Mouse (Mus musculus) 3T3-L1 (cell line): ENCODE measurements at regions not wholly inside any gene's neighbourhood (a gene's known extent, or its start where the extent isn't known, plus 50 kb on each side); places are given as distances from the start of the nearest gene placed in this dataset.

ENCODE experiments used
- DNase-seq: peaks from one replicate; pipeline ENCODE4 v3.0.0-alpha.2; 2015; ENCODE audit warnings: low read depth, low spot score

DNA sequence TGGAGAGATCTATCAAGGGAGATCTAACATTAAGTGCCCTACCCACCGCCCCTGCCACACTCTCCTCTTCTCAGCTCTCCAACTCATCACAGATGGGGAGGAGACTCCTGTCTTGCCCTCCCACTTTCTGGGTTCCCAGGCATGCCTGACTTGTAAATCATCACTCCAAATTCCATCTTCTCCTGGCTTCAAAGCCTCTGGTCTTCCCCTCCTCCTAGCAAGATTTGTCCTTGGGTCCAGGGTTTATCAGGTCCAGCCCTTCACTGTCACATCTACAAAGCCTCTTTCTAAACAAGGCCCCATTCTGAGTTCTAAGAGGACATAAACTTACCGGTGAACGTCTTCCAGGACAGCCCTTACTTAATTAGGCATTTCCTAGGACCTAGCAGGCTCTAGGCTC lies 73.3 kb upstream of the Col5a1 start:
- DNase-seq, result peak; percentile 88

DNA sequence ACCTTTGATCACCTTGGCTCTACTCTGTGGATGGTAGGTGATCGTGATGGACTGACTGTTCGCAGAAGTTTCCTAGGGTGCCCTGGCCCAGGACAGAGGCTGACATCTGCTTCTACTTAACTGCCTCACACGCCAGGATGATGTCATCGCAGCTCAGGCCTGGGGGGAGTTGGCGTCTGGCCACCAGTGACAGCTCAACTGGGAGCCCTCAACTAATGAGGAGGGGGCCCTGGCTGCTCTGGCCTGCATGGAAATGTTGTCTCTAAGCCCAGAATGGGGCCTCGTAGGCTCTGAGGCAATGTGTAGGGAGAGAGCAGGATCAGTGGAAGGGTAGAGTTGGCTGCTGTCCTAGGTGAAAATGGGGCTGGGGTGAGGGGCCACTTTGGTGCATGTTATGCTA lies 72.9 kb upstream of the Col5a1 start:
- peak; percentile 78 for DNase-seq

DNA sequence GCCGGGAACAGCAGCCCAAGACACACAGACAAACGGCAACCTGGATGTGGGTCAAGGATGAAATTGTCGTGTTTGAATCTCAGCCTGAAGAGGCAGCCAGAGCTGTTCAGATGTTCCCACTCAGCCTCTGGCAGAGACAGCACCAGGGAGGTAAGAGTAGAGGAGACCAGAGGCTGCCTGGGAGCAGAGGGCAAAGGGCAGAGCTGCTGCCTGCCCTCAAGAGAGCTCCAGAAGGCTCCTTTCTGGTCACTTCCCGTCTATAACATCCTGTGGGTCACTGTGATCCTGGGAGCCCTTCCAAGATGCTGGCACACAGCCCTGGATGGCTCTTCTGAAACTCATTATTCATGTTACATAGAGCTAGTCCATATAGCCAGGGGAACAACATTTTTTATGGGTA lies 67.6 kb upstream of the Col5a1 start:
- peak; percentile 87 for DNase-seq

DNA sequence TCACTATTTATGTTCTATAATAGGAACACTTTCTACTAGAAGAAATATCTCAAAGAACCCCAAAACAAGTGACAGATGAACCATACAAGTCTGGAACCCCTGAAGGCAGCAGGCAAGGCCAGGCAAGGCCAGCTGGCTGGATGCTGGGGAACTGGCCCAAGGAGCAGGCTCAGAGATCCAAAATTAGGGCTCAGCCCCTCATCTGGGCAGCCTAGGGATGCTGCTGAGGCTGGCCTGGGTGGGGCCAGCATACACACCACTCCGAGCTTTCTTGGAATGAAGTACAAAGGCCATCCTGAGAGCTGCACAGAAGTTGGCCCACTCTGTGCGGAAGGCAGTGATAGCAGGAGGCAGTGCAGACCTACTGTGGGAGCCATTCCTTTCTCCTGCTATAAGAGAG lies 59.4 kb upstream of the Col5a1 start:
- no peak for DNase-seq

DNA sequence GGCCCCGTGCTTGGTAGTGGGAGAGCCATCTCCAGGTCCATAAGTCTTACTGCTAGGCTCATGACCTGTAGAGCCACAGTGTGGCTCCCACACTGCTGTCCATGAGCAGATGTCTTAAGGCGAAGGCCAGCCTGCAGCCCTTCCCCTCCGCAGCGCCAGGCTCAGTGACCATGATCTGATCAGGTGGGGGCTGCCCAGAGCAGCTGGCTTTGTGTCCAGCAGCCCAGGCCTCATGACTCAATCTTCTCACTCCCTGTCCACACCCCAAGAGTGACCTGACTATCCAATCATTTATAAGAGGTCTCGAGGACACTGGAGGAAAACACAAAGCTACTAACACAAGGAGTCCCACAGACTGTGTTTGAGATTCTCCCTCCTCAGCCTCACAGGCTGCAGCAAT lies 58.6 kb upstream of the Col5a1 start:
- DNase-seq, result no peak

DNA sequence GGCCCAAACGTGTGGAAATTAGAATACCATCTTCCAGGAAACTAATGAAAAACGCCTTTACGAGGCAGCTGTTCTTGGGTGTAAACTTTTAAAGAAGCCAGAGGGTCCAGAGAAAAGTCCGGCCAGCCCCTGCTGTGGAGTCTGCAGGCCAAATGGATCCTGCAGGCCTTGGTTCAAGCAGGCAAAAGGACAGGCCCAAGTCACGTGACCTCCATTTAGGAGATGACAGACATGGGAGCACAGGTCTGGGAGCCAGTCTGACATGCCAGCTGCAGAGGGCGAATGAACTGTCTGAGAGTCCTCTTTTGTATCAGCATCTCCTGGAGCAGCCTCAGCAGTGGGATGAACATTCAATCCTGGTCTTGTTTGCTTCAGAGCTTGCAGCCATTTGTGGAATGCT lies 58.0 kb upstream of the Col5a1 start:
- DNase-seq, result no peak

DNA sequence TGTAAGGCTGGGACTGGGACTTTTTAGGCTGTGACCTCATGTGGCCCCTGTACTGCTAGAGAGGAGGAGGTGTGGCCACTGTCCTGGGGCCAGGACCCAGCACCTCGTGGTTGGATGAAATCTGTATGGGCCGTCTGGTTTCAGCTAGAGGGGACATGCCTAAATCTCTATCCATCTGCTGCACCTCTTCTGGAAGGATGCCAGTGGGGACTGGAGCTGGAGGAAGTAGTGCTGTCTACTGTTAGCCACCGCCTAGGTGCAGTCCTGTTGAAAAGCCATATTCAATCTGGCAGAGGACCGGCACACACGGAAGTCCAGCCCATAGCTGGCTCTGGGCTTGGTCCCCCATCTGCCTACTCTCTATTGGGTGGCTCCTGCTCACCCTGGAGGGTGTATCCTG lies 56.7 kb upstream of the Col5a1 start:
- DNase-seq, result peak; percentile 35

DNA sequence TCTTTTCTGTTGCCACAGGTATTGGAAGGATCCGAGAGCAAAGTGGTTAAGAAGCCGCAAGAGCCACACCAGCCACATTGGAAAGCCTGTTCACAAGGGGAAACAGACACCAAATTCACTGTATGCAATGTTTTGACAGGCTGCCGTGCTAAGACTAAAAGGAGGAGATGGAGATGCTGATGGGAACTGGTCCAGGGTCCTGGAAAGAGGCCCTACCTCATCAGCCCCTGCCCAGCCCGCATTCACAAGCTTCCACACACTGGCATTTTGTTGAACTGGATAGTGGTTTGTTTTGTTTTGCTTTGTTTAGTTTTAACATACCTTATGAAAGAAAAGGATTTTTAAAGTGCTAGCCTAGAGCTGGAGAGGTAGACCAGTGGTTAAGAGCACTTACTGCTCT lies 51.3 kb upstream of the Col5a1 start:
- no peak for DNase-seq

DNA sequence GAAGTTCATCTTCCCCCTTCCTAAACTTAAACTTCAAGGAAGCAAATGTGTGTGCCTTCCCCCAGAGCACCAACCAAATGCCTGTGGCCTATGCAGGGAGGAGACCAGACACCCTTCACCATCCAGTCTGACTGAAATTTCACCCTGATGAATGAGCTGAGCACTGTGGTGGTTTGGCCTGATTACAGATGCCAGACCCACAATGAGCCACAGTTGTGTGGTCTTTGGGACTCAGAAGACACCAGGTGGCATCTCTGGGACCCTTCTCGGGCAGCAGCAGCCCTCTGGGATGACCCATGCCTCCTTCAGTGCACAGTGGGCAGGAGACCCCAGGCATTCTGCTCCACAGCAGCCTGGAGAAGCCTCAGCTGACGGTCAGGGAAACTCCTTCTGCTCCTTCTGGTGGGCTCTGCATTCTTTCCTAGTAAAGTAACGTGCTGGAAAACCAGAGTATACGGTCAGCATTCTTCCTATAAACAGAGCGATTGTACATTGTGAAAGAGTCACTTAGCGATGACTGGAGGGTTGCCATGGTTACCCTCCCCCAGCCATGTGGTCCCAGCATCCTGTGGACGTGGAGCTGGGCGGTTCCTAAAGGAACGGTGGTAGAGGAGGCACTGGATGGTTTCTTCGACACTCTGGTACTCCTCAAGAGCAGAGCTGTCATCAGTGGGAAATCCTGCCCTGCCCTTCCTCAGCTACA lies 50.3 kb upstream of the Col5a1 start:
- peak; percentile 82 for DNase-seq
